Mouse (Mus musculus) embryonic facial prominence, embryonic 15.5 days (tissue): ENCODE measurements around the gene Mef2a. TPM values are rescaled to one million over a fixed set of nuclear protein-coding genes. Genes with fewer than 3 reads are reported as not detected.

ENCODE experiments used
- ATAC-seq: fragments of 200-750 bp; cut with Nextera tagmentation; 2 replicates; pipeline ENCODE4 v1.8.0; 2017; ENCODE audit warnings: low read depth, moderate TSS enrichment; ENCODE audit not compliant: insufficient number of reproducible peaks, low FRiP score, low TSS enrichment
- H3K27ac ChIP-seq: fragments of 300-500 bp; sonication (generic); replicated peaks from 2 replicates; pipeline ENCODE4 v1.5.1; 2015; ENCODE audit warnings: mild to moderate bottlenecking, inconsistent platforms
- H3K27me3 ChIP-seq: fragments of 300-500 bp; sonication (generic); 2 replicates; pipeline ENCODE4 v1.6.1; 2015; ENCODE audit warnings: inconsistent platforms
- H3K36me3 ChIP-seq: fragments of 300-500 bp; sonication (generic); 2 replicates; pipeline ENCODE4 v1.6.1; 2015; ENCODE audit warnings: mild to moderate bottlenecking, inconsistent platforms
- H3K4me1 ChIP-seq: fragments of 300-500 bp; sonication (generic); 2 replicates; pipeline ENCODE4 v1.6.1; 2015; ENCODE audit warnings: inconsistent platforms
- H3K4me2 ChIP-seq: fragments of 300-500 bp; sonication (generic); replicated peaks from 2 replicates; pipeline ENCODE4 v1.6.1; 2015; ENCODE audit warnings: mild to moderate bottlenecking, inconsistent platforms
- H3K4me3 ChIP-seq: fragments of 300-500 bp; sonication (generic); replicated peaks from 2 replicates; pipeline ENCODE4 v1.5.1; 2015; ENCODE audit warnings: mild to moderate bottlenecking, inconsistent platforms
- H3K9ac ChIP-seq: fragments of 300-500 bp; sonication (generic); 2 replicates; pipeline ENCODE4 v1.6.1; 2015; ENCODE audit warnings: inconsistent platforms
- H3K9me3 ChIP-seq: fragments of 300-500 bp; sonication (generic); replicated peaks from 2 replicates; pipeline ENCODE4 v1.6.1; 2016; ENCODE audit warnings: inconsistent platforms
- WGBS: fragments of 180-500 bp; shearing (Covaris S2); methylation state at CpG from one replicate; pipeline ENCODE4 v1.1.7; 2015; 5-methylcytosine and 5-hydroxymethylcytosine counted together
- polyA plus RNA-seq: library from polyadenylated mRNA; unstranded; fragments of >200 nt; fragmentation: Nextera tagmentation; extraction: Ambion mirVana; gene quantifications from 2 replicates; pipeline ENCODE4 v1.2.1, GENCODE M21; 2015

The Mef2a gene
- polyA plus RNA-seq, 1 experiment from 2014 or later = 50.3 TPM

DNA sequence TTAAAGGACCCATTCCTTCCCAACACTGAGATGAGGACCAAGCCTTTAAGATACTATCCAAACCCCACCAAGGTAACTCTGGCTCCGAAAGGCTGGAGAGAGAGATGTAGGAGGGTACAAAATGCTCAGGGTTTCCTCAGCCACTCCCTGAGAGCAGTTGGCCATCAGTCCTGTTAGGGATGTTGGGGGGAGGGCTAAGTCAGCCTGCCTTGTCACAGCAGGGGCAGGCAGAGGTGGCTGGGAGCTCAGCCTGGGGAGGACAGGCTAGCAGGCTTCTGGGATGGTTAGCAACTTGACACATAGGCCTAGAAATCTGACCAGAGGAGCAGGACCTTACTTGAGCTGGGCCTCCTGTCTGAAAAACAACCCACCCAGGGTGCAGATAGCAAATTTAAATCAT, 145.1 kb downstream of the Mef2a start:
- Histone ChIP-seq H3K4me2 (no peak overlapping the region), H3K9me3 (no peaks in the 10 kb centered on the region), H3K9ac (no peak overlapping the region), H3K27ac (no peak overlapping the region), H3K36me3 (peaks cover 19% of the 10 kb centered on the region), H3K4me1 (peaks cover 20% of the 10 kb centered on the region), H3K4me3 (no peak overlapping the region), H3K27me3 (no peaks in the 10 kb centered on the region)
- 73% methylated on average over 1 of the region's 1 CpGs for WGBS
- no peak for ATAC-seq

- ATAC-seq = no peak
- H3K27ac ChIP-seq = no peak overlapping the region
These were observed 146.6 kb downstream of the Mef2a start for GRCm38 (mm10) chr7:67225943-67226625.

DNA sequence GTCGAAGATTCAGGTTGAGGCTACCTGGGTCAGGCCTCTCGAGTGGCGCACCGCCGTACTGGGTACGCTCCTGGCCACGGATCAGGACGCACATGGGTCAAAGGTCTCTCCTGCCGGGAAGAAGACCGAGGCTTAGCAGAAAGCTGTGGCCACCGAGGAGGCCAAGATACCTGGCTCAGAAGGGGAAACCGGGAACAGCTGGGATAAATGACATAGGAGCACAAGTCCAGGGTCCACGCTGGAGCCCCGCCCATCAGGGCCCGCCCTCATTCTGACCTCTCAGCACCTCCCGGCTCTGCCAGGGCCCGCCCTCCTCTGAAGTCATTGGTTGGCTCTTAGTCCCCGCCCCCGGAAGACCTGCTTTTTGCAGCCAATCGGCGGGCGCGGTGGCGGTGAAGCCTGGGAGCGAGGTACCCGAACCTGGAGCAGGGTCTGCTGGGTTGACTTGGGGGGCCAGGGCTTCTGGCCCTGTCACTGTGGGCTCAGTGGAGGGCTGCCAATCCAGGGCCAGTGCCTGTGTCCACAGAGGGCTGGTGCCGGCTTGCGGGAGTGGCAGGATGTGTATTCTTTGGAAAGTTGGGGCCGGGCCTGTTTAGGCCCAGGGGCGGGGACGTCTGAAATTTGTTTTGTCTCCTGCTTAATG, 150.3 kb downstream of the Mef2a start, which contains the start of gene Lysmd4:
Gene Lysmd4 (plus strand): TSS at position 325 of the 643 bp plus-strand sequence.
- peak; percentile 95 for ATAC-seq
- H3K4me2 ChIP-seq = peak within 1 kb of the TSS; percentile 87
- 4% methylated on average over 31 of the region's 31 CpGs for WGBS
- H3K4me3 ChIP-seq = peak within 1 kb of the TSS; percentile 56
- H3K27me3 ChIP-seq = no peaks in the 10 kb centered on the region
- H3K4me1 ChIP-seq = peaks cover 27% of the 10 kb centered on the region
- H3K27ac ChIP-seq = peak within 1 kb of the TSS; percentile 44; the same call in 1 of the 2 replicates
- H3K9ac ChIP-seq = peak within 1 kb of the TSS; percentile 50
- H3K9me3 ChIP-seq = no peaks in the 10 kb centered on the region
- peaks cover 16% of the 10 kb centered on the region for H3K36me3 ChIP-seq

More at GRCm38 (mm10) chr7:67225943-67226625, 146.6 kb downstream of the Mef2a start:
- Histone ChIP-seq H3K36me3 (peaks cover 16% of the 10 kb centered on the region), H3K4me2 (no peak overlapping the region), H3K4me1 (peaks cover 27% of the 10 kb centered on the region), H3K4me3 (no peak overlapping the region), H3K27me3 (no peaks in the 10 kb centered on the region), H3K9me3 (no peaks in the 10 kb centered on the region), H3K9ac (no peak overlapping the region)
- 90% methylated on average over 15 of the region's 15 CpGs for WGBS

GRCm38 (mm10) chr7:67217025-67217424, 155.6 kb downstream of the Mef2a start:
- Histone ChIP-seq H3K9me3 (no peaks in the 10 kb centered on the region), H3K4me3 (no peak overlapping the region), H3K36me3 (no peaks in the 10 kb centered on the region), H3K9ac (no peak overlapping the region), H3K27me3 (no peaks in the 10 kb centered on the region), H3K27ac (no peak overlapping the region), H3K4me1 (peaks cover 6% of the 10 kb centered on the region), H3K4me2 (no peak overlapping the region)
- 72% methylated on average over 3 of the region's 3 CpGs for WGBS
- no peak for ATAC-seq

DNA sequence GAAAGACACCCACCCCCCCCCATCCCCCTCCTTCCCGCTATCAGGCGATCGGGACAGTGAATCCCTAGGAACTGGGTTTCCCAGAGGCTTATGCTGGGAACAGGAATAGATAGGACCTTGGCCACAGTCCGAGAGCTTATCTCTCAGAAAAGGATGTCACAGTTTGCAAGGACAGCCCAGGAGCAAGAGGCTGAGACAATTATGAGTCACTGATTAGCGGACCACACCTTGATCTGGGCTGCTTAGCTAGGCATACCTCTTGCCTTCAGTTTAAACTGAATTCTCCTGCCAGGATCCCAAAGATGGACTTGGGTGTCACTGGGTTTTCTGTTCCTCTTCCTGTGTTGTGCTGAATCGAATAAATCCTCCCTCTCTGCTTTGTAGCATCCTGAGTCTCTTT, 156.3 kb downstream of the Mef2a start:
- Histone ChIP-seq H3K27me3 (no peaks in the 10 kb centered on the region), H3K36me3 (no peaks in the 10 kb centered on the region), H3K4me1 (no peaks in the 10 kb centered on the region), H3K9ac (no peak overlapping the region), H3K4me2 (no peak overlapping the region), H3K9me3 (no peaks in the 10 kb centered on the region), H3K27ac (no peak overlapping the region), H3K4me3 (no peak overlapping the region)
- WGBS = 84% methylated on average over 6 of the region's 6 CpGs
- no peak for ATAC-seq

GRCm38 (mm10) chr7:67213589-67213988, 159.1 kb downstream of the Mef2a start:
- 73% methylated on average over 1 of the region's 1 CpGs for WGBS
- Histone ChIP-seq H3K4me2 (no peak overlapping the region), H3K27ac (no peak overlapping the region), H3K4me1 (no peaks in the 10 kb centered on the region), H3K27me3 (no peaks in the 10 kb centered on the region), H3K9me3 (no peaks in the 10 kb centered on the region), H3K9ac (no peak overlapping the region), H3K36me3 (no peaks in the 10 kb centered on the region), H3K4me3 (no peak overlapping the region)
- no peak for ATAC-seq

- Histone ChIP-seq H3K27ac (no peak overlapping the region), H3K4me1 (peaks cover 6% of the 10 kb centered on the region), H3K27me3 (no peaks in the 10 kb centered on the region), H3K4me3 (no peak overlapping the region), H3K9me3 (no peaks in the 10 kb centered on the region), H3K4me2 (no peak overlapping the region), H3K36me3 (no peaks in the 10 kb centered on the region), H3K9ac (no peak overlapping the region)
- WGBS = 50% methylated on average over 4 of the region's 4 CpGs
- no peak for ATAC-seq
These were observed 160.7 kb downstream of the Mef2a start for GRCm38 (mm10) chr7:67211971-67212370.

- ATAC-seq = no peak
- no peaks in the 10 kb centered on the region for H3K9me3 ChIP-seq
- H3K4me3 ChIP-seq = no peak overlapping the region
- no peak overlapping the region for H3K9ac ChIP-seq
- no peak overlapping the region for H3K27ac ChIP-seq
- H3K27me3 ChIP-seq = no peaks in the 10 kb centered on the region
- 60% methylated on average over 6 of the region's 6 CpGs for WGBS
- H3K36me3 ChIP-seq = no peaks in the 10 kb centered on the region
- H3K4me1 ChIP-seq = peaks cover 9% of the 10 kb centered on the region
- no peak overlapping the region for H3K4me2 ChIP-seq
These were observed 161.3 kb downstream of the Mef2a start for GRCm38 (mm10) chr7:67211341-67211740.

DNA sequence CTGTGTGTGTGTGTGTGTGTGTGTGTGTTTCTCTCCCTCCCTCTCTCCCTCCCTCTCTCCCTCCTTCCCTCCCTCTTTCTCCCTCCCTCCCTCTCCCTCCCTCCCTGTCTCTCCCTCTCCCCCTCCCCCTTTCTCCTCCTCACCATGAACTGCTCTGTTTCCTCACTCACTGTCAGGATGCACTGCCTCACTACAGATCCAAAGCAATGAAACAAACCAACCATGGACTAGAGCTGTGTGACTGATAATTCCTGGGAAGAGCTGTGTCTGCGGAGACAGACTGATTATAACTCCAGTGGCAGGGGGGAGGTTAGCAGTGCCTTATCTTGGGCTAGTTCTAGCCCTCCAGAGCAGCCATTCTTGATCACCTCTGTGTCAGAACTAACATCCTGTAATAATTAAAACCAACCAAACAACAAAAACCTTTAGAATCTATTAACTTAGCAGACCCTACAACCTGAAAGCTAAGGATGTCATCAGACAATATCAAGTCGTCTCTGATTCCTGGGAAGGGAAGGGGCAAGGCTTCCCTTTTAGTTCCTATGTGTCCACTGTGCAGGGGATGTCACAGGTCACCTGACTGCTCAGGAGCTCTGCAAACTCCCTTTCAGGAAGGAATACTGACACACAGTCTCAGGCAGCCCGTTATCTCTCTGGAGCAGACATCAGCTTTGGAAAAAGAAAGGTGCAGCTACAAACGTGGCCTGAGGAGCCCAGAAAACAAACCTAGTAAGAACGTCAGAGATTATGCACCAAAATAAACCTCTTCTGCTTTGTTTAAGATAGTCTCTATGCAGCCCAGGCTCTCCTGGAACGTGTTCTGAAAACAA, 162.4 kb downstream of the Mef2a start:
- WGBS = 66% methylated on average over 6 of the region's 6 CpGs
- ATAC-seq = no peak
- H3K4me1 ChIP-seq = peaks cover 11% of the 10 kb centered on the region

DNA sequence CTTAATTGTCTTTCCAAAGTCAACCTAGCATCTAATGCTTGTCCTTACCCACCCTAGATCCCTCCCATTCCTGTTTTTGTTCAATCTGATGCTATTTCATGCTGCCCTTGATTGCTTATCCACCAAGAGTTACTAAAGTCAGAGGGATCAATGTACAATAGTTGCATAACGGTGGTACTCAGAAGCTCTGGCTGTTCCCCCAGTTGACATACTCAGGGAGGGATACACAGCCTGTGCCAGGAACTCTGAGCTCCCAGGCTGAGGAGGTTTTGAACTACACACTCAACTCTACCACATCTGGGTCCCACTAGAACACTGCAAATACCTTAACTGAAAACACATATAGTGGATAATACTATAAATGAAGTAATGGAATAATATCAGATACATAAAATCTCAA, 164.3 kb downstream of the Mef2a start:
- no peak overlapping the region for H3K4me3 ChIP-seq
- H3K36me3 ChIP-seq = no peaks in the 10 kb centered on the region
- peaks cover 11% of the 10 kb centered on the region for H3K4me1 ChIP-seq
- no peak overlapping the region for H3K27ac ChIP-seq
- H3K9ac ChIP-seq = no peak overlapping the region
- no peaks in the 10 kb centered on the region for H3K27me3 ChIP-seq
- H3K9me3 ChIP-seq = no peaks in the 10 kb centered on the region
- 71% methylated on average over 1 of the region's 1 CpGs for WGBS
- no peak overlapping the region for H3K4me2 ChIP-seq
- ATAC-seq = no peak

More for the DNA sequence above, 162.4 kb downstream of the Mef2a start:
- Histone ChIP-seq H3K27ac (no peak overlapping the region), H3K27me3 (no peaks in the 10 kb centered on the region), H3K9me3 (no peaks in the 10 kb centered on the region), H3K4me2 (no peak overlapping the region), H3K9ac (no peak overlapping the region), H3K4me3 (no peak overlapping the region), H3K36me3 (no peaks in the 10 kb centered on the region)

DNA sequence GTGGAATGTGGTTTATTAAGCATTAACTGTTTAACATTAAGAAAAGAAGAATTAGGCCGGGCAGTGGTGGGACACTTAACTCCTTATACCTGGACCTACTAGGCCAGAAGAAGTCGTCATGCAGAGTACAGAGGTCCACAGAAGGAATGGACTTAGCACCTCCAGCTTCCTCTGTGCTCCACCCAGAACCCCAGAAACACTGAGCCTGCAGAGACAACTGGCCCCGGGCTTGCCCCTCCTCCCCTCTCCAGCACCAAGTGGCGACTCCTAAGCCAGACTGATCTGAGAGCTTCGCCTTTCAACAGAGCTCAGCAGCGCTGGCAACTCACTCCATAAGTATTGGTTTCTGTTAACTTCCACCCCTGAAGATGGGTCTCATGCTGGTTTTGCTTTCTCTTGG, 165.0 kb downstream of the Mef2a start:
- no peaks in the 10 kb centered on the region for H3K36me3 ChIP-seq
- WGBS = 47% methylated on average over 6 of the region's 6 CpGs
- H3K4me3 ChIP-seq = no peak overlapping the region
- peaks cover 11% of the 10 kb centered on the region for H3K4me1 ChIP-seq
- no peak overlapping the region; the same call in 1 of the 2 replicates for H3K4me2 ChIP-seq
- H3K9ac ChIP-seq = no peak overlapping the region
- peak overlapping the region; percentile 34 for H3K27ac ChIP-seq
- no peaks in the 10 kb centered on the region for H3K27me3 ChIP-seq
- no peaks in the 10 kb centered on the region for H3K9me3 ChIP-seq
- ATAC-seq = no peak
